Mouse (Mus musculus) small intestine, adult 2 months (tissue): Measurements from ENCODE around the gene Fbxo36.

Experiments
- CTCF ChIP-seq: fragments of 200-500 bp; IDR thresholded peaks from 2 replicates; pipeline ENCODE4 v1.5.1; 2012; ENCODE audit warnings: low read depth, mild to moderate bottlenecking, control low read depth, inconsistent platforms, low read length, moderate library complexity, mixed read lengths; ENCODE audit not compliant: insufficient replicate concordance, insufficient read length; ENCODE audit errors: extremely low read depth
- POLR2A ChIP-seq: fragments of 200-500 bp; IDR thresholded peaks from 2 replicates; pipeline ENCODE4 v1.6.1; 2012; ENCODE audit warnings: low read depth, mild to moderate bottlenecking, control low read depth, inconsistent platforms, low read length, moderate library complexity

DNA sequence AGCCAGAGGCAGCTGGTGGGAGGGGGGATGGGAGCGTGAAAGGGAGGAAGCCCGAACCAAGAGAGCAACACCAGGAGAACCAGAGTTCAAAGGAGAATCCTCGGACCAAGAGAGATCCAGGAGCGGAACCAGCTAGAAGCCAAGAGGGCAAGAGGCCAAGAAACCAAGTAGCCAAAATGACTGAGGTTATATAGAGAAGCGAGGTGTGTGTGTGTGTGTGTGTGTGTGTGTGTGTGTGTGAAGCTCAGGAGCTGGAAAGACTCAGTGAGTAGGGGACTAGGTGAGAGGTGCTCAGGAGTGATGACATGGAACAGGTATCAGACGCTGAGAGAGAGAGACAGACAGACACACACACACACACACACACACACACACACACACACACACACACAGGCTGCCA is 31.5 kb downstream of the Fbxo36 start:
- TF ChIP-seq CTCF = no peak
- no peak for TF ChIP-seq POLR2A
